Mouse (Mus musculus) kidney, postnatal 14 days (tissue): Measurements from ENCODE around the gene Trio.

Experiments used
- DNase-seq: peaks from one replicate; pipeline ENCODE4 v3.0.0; 2022; ENCODE audit warnings: mixed read lengths

Gene Trio

DNA sequence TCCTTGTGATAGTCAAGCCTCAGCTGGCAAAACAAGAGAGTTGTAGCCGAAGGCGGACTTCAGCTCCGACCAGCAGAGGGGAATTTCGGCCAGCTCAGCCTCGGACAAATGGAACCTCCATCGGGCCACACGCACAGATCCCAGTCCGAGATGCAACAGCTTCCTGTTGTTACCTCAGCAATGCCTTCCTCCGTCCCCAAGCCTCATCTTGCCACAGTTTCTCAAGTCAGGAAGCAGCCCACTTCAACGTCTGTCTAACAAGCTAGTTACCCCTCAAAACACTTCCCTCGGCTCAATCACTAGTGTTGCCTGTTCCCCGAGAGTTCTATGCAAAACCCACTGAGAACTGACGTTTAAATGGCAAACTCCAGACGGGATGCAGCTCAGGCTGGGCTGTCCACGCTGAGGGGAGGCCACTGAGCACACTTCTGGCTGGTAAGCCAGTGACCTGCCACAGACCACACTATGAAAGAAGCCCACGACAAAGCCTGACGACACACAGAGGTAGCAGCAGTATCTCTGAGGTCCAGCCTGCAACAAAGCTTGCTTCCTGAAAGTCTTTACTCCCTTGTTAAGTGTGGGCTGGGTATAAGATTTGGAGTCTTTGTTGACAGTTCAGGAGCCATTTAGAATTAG, 34.5 kb downstream of the Trio start:
- DNase-seq, result no peak

DNA sequence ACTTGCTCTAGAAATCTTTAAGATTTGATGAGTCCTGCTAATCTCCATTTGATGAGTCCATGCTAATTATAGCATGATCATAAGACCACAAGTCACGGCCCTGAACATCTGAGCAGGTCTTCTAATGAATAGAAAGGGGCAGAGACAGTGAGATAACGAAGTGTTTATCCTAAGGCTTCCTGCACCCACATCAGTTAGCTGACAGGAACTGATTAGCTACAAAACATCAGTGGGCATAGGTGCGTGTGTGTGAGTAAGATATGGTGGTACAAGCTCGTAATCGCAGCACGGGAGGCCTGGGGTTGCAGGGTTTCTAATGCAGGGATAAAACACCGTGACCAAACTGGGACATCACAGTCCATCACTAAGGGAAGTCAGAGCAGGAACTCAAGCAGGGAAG, 37.7 kb downstream of the Trio start:
- DNase-seq, result no peak

DNA sequence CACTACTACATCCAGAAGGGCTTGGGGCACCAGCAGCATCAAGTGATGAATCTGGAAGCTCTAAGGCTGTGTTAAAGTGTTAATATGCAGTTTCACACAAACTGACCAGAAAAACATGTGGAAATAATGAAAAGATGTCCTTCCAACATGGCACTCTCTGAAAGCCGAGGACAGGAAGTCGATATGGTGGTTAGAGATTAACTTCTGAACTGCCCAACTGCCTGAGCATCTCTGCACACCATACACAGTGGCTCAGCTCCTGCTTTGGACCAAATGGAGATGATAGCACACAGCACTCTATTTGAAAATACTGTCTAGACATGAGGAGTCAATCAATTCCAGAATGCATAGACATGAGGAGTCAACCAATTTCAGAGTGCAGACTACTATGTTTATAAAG, 40.8 kb downstream of the Trio start:
- no peak for DNase-seq

DNA sequence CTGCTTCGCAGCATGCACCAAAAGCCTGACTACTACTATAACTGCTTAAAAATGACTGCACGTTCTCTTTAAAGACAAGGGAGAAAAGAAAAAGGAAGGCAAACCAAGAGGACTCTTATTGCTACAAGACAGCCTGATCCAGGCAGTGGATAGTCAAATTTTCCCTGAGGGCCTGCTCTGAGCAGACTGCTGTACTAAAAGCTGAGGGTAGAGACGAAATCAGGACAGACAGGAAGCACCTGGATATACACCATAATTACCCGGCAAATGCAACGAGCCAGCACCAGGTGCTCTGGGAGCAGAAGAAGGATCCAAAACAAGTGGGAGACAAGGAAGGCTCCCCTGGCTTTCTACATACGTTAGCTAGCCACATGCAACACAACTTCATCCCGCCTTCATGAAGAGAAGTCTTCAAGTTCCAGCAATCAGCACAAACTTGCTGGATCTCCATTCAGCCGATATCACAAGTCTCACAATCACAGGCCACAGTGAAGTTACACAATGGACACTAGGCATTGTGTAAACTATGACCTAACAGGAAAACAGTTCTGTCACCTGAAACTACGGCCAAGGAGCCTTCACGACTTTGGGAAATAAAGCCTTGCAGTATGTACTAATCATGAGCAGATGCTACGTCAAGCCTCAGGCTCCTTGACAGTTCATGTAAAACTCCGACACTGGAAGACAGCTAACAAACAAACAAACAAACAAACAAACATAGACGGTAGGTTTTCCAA, 43.7 kb downstream of the Trio start:
- no peak for DNase-seq

DNA sequence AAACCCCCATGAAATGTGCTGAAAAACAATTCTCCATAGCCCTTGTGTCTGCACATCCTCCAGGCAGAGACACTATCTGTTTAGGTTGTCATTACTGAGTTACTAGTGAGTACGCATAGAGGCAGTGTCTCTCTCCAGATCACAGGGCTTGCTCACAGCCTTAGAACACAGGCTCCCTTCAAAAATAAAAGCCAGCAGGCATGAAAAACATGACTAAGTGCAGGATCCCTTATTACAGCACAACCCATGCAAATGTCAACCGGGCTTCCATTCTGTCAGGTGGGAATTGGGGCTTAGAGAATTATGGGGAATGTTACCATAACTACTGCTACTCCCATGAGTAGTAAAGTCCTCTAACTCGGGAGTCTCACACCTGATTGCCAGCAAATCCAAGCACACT, 44.4 kb downstream of the Trio start:
- DNase-seq, result no peak

DNA sequence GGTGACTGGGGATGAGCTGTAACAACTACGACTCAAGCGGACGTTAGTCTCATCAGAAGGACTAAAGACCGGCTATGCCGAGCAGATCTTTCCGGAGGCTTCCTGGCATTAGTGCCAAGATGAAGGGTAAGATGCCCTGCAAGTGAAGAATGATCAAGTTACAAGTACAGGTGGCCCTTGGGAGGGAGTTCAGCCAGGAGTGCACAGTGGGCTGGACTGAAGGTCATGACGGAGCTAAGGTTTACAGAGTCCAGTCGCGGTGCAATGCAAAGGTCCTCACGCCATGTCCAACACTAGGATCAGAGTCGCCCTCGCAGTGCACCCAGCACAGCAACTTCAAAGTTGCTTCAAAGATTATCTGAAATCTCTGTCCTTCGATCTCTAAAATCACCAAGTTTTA, 45.2 kb downstream of the Trio start:
- peak; percentile 59 for DNase-seq

DNA sequence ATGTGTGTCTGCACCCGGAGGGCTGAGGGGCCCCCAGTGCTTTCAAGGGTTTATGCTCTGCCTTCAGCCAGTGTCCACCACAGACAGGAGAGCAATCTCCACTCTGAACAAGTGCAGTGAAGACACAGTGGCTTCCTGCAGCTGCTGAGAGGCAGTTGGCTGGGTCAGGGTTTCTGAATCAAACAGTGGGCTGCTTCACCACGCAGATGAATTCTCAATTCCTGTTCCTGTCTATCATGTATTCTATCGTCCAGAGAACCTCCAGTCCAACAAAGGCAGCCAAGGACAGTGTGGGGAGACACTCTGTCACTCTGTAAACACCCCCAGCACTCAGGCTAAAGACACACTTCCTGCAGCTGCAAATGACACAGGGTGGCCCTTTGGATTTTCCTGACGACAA, 48.7 kb downstream of the Trio start:
- DNase-seq, result no peak

DNA sequence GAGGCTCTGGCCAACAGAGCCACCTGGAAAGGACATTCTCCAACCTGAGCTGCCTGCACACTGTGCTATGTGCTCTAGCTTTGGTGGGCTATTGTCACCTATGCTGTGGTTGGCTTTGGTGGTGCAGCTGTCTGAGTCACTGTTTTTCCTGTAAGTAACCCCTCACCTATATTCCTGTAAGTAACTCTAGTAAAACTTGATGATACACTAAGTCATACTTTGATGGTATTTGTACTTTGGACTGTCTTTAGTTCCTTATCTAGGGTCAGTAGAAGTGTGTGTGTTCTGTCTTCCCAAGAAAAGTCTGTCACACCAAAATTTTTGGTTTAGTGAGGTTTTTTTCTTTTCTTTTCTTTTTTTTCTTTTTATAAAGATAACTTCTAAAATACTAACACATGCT, 49.3 kb downstream of the Trio start:
- no peak for DNase-seq

DNA sequence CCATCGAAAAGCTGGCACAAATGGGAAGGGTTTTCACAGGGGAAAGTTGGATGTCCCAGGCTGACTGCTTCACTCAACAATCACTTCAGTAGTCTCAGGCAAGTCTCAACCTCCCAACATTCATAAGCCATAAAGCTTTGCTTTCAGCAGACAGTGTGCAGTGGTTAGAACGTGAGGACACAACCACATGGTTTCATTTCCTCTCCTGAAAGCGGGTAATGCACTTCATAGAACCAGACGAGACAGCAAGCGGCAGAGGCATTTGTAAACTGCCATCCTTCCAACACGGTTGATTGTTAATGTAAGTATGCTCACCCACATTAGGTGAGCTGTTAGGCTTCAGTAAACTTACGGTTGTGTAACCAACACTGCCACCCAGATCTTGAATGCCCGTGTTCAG, 51.0 kb downstream of the Trio start:
- DNase-seq, result no peak

DNA sequence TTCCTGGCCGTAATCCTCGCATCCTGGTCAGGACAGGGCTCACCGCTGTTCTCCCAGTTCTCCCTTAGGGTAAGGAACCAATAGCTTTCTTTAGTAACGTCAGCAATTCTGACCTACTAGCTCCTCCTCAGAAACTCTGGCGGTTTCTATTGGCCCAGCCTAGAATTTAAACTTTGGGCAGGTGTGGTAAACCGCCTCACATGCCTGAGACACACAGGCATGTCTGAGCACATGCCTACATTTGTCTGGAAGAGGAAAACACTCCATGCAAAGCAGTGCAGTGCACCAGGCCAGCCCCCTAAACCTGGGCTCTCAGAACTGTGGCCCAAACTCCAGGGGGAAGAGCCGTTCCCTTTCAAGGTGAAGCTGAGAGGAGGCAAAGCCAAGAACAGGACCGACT, 57.5 kb downstream of the Trio start:
- DNase-seq, result no peak

DNA sequence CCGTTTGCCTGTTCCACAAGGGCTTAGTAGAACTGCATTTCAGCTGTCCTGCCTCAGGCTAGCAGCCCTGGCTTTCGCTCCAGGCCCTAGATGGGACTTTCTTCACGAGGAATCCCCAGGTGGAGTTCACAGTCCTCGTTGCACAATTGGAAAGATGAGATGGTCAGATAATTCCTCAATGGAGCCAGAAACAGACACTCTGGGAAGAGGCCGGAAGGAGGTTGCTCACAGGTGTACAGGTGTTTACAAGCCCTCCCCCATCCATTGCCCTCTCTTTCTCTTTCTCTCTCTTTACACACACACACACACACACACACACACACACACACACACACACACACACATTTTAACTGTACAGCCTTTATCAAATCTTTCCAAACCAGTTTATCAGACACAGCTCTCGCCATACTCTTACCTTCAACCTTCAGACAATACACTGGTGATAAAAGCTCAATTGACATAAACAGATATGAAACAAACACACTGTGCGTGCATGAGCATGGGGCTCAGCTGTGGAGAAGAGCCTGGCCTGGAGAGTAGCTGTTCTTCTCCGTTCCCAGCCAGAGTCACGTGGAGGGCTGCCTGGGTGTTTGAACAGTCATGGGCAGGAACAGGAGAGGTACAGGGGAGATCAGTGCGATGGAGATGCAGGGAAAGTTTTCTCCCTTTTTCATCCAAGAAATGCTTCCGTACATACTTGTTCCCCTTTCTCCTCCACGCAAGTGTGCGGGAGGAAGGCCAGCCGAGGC, 58.3 kb downstream of the Trio start:
- DNase-seq, result no peak

DNA sequence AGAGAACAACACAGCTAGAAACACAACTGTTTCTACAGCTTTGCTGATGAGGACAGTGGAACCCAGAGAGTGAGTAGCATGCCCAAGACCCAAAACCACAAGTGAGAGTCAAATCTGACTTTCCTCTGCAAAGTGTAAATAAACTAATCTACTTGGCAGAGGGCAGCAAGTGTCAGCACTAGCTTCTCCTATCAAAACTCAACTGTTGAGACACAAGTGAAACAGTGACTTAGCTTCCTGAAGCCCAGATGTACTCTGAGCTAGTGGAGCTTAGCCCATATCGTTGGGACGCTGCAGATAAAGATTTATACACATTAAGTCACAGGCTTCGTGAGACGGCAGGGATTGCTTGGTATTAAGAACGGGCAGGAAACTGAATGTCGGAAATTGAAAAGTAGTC, 60.8 kb downstream of the Trio start:
- no peak for DNase-seq

DNA sequence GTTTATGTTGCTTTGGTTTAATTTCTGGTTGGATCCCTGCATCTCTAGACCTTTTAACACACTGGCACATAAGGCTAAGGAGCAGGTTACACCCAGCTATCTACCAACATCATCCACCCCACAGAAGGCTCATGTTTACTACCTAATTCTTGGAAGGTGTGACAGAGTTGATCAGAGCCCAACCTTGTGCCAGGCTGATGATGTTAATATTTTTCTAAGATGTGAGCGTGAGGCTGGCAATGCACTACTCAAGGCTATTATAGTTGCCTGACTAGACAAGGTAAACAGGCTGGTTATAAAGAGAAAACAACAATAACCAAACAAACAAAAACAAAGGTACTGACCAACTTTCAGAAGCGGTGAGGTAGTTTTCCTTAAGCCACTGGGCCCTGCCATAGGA, 62.1 kb downstream of the Trio start:
- peak; percentile 26 for DNase-seq

DNA sequence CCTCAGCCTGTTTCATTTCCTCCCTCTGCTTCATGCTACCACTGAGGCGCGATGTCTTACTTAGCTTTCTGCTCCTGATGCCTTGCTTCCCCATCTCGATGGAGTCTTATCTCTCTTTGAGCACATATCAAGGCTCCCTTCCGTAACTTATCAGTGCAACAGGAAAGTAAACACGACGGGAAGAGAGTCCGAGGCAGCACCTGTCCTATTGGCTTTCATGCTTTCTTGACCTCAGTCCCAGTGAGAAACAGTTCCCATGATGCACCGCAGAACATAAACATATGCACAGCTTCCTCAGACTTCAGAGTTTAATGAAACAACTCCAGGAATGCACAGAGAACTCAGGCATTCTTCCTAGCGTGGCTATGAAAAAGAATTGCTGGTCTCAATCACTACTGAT, 65.0 kb downstream of the Trio start:
- DNase-seq, result no peak

DNA sequence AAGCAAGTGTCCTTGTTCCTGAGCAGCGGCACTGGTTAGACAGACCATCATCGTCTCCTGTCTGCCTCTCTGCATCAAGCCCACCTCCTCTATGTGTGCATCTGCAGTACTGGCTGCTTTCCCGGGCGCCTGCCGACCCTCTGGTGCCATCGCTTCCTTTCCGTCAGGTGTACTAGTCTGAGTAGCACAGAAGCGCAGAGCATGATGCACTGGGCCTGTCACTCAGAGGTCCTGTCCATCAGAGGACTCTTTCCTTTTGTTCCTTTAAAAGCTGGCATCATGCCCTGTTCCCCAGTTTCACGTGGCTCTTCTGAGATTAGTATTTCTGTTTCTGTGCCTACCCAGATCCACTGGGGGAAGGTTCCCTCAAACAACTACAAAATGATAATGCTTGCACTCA, 67.8 kb downstream of the Trio start:
- DNase-seq, result no peak

DNA sequence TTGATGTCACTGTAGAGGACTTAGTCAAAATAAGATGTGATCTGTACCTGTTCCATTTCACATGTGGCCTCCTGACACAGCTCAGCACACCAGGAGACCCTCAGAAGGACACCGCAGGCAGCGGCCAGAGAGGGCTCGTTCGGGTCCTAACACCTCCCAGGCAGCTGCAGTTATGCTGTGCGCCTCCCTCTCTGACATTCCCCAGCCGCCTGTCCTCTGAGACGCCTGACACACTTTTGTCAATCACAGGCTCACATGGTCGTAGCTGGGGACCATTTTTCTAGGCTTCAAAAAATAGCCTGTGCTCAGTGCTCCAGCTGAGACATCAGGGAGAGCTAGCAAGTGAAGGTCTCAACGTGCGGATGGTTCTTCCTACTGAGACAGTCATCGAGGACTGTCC, 70.0 kb downstream of the Trio start:
- no peak for DNase-seq

DNA sequence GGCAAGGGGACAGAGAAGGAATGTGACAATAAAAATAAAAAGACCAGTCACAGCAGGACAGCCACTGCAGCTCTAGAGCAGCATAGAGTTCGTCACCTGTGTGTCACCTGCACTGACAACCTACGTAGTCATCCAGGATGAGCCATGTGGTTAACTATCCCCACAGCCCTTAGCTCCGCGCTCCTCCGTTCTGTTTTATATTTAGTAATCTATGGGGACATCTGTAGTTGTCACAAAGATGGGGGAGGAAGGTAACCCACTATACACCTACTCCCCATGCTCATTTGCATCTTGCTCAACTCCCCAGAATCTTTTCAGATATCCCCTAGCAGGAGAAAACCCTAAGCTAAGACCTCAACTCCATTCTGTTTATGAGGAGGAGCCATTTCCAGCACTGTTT, 71.3 kb downstream of the Trio start:
- DNase-seq, result no peak

DNA sequence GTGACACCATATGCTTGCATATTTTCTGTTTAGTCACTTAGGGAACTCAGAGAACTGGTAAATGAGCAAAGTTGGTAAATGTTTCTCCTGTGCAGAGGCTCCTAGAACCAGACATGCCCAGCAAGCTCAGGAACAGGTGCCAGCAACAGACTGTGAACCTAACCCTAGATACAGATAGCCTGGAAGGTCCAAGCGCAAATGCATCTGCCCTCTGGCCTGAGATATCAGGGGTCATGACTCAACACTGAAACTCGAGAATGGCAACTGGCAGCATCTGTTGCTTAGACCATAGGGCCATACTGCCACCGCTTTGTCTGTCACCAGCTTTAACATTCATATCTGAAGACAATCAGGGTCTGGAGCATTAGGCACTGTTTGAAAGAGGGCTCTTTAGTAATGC, 72.1 kb downstream of the Trio start:
- DNase-seq, result no peak

DNA sequence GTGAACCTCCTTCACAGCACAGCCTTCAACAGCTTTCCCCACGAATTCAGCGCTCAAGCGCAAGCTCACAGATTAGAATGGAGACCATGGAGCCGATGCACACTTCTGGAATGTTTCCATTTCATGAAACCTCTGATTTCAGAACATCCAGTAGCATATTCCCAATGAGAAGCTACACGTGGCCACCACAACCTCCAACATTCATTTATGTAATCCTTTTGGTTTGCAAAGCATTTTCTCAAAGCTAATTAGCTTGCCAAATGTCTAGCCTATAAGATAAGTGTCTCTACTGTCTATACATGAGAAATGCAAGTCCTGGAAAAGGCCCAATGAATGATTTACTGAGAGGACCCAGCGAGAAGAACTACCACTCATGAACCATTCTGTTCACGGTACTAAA, 74.5 kb downstream of the Trio start:
- no peak for DNase-seq

DNA sequence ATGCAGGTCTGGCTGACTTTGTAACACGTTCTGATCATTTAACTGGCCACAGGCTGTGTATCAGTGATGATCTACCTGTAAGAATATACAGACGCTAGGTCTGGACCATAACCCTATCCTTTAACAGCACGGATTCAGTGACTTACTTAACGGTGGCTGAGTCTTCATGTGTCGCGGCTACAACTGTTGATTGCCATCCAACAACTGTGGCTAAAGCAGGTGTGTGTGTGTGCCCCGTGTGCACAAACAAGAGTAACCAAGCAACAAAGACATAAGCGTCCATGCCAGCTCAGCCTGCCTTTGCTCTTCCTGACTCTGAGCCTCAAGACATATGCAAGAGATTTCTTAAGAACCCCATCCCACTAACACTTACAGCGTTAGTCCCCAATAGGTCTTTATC, 76.5 kb downstream of the Trio start:
- no peak for DNase-seq

DNA sequence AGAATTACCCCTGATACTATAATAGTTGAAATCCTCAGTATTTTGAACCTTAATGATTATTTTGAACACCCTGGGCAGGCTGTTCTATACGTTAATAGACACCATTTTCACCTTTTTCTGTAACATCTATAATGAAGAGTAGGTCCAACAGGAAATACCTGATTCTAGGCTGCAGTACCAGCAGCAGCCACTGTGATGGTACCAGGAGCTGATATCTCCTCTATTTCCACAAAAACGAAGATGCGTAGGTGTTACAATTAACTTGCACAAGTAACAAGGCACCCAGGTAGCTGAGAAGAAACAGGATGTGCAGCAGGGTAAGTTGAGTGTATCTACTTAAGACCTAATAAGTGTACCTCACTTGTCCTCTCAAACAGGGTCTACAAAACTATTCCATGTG, 77.8 kb downstream of the Trio start:
- DNase-seq, result no peak

DNA sequence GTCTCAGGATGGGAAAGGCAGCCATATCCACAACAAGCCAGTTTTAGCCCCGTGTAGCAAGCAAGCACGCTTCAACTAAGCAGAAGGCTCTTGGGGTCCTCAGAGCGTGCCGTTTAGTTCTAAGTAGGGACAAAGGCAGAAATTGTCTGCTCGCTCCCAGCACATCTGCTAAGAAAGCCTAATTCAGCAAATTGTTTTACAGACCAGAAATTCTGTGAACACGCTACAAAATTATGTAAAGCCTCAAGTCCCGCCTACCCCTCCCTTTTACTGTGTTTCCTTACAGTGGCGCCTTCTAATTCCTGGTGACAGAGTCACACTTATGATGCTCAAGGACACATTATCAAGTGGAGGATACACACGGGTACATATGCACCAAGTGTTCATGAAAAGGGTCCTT, 80.1 kb downstream of the Trio start:
- DNase-seq, result no peak

DNA sequence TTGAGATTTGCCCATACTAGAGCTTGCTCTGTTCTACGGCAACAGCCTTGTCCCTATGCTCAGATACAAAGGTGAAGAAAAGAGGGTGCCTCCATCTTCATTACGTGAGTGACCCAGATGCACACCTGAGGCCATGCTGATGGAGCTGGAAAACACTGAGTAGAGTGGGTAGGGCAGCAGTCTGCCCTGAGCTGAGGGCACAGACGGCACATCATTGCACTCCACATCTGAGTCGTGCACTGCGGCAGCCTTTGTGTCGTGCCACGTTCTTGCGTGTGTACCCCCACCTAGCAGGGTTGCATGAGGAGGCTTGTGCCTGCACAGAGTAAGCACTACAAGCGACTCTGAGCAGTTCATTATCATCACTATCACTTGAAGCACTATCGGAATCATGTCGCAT, 80.8 kb downstream of the Trio start:
- no peak for DNase-seq

DNA sequence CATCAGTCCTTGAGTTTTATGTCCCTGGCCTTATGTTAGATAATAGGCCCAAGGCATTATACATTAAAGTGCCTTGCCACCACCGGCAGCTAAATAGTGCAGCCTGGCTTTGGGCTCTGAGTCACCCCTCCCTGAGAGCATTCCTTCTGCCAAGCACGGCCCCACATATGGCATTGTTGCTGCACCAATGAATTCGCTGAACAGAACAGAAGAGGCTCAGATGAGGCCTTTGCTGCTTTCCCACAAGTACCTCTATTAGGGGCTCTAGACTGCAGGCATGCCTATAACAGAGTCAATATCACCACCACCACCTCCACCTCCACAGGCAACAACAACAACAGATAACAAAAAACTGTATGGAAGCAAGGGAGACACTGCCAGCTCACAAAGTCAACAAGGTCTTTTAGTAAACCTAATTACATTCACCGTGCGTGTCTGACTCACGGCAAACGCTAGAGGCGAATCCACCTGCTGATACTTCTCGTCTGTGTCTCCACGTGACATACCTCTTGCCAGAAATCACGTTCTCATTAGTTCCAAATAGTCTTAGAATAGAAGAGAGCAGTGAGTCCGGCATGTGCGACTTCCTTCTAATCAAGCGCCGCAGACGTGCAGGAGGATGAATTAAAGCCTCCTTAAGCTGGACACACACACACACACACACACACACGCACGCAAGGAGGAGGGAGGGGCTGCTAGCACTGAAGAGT, 82.0 kb downstream of the Trio start:
- no peak for DNase-seq
